Mouse (Mus musculus): ENCODE results near the gene Dhps. TPM values are rescaled to one million over a fixed set of nuclear protein-coding genes. Genes with fewer than 3 reads are reported as not detected.

Dhps gene
- 100 to 1,000 TPM in 1 of 2 experiments, 10 to 100 TPM in 1; 84.0 to 107 TPM for total RNA-seq (2023)

GRCm38 (mm10) chr8:85071514-85072281 lies at the start of gene Dhps:
Dhps (plus strand) TSS chr8:85071757.

GRCm38 (mm10) chr8:85025098-85025932 lies 46.2 kb upstream of the Dhps start, which contains the start of gene Asna1:
Asna1 (minus strand) TSS chr8:85025281.

GRCm38 (mm10) chr8:85026670-85027515 lies 44.7 kb upstream of the Dhps start, which contains the start of gene Trir:
Trir (plus strand) TSS chr8:85026823.

GRCm38 (mm10) chr8:85036718-85037365 lies 34.7 kb upstream of the Dhps start, which contains the start of gene Tnpo2:
Tnpo2 (plus strand) TSS chr8:85036915.

GRCm38 (mm10) chr8:85059879-85060616 lies 11.5 kb upstream of the Dhps start, which contains the start of gene Fbxw9:
Fbxw9 (plus strand) TSS chr8:85060055.

GRCm38 (mm10) chr8:85067982-85068381 lies 3.6 kb upstream of the Dhps start, which contains the start of gene Gm5741:
Gm5741 (minus strand) TSS chr8:85067982.

GRCm38 (mm10) chr8:85080532-85081215 lies 9.1 kb downstream of the Dhps start, which contains the start of gene Wdr83os:
Wdr83os (plus strand) TSS chr8:85080740.

GRCm38 (mm10) chr8:85081216-85081555 lies 9.6 kb downstream of the Dhps start, which contains the start of gene Wdr83:
Wdr83 (minus strand) TSS chr8:85081306.

GRCm38 (mm10) chr8:85083108-85083813 lies 11.7 kb downstream of the Dhps start, which contains the start of gene Man2b1:
Man2b1 (plus strand) TSS chr8:85083270.

GRCm38 (mm10) chr8:85122995-85123394 lies 51.4 kb downstream of the Dhps start, which contains the start of gene Zfp791:
Zfp791 (minus strand) TSS chr8:85123095.

Other genes with a start within 250 kb of the Dhps start
- 1 to 10 TPM; 4.3 TPM for gene Dand5, start 248.9 kb upstream of the Dhps start, total RNA-seq (2023)
- gene Gadd45gip1, start 240.2 kb upstream of the Dhps start, total RNA-seq (2023), result 10 to 100 TPM; 17.9 to 19.1 TPM
- gene Rad23a, start 231.1 kb upstream of the Dhps start, total RNA-seq (2023), result 10 to 100 TPM; 66.8 to 83.2 TPM
- 100 to 1,000 TPM; 469 to 498 TPM for gene Calr, start 224.8 kb upstream of the Dhps start, total RNA-seq (2023)
- gene Farsa, start 214.8 kb upstream of the Dhps start, total RNA-seq (2023), result 10 to 100 TPM; 82.8 to 83.0 TPM
- gene Syce2, start 199.6 kb upstream of the Dhps start, total RNA-seq (2023), result 1 to 10 TPM; 3.1 to 6.1 TPM
- 10 to 100 TPM; 24.0 to 27.5 TPM for gene Gcdh, start 177.8 kb upstream of the Dhps start, total RNA-seq (2023)
- gene Klf1, start 169.8 kb upstream of the Dhps start, total RNA-seq (2023), result 1 to 10 TPM; 1.5 to 3.6 TPM
- gene Dnase2a, start 163.2 kb upstream of the Dhps start, total RNA-seq (2023), result 10 to 100 TPM in 1 of 2 experiments, 1 to 10 TPM in 1; 7.9 to 10.2 TPM
- gene Mast1, start 134.4 kb upstream of the Dhps start, total RNA-seq (2023), result under 1 TPM; 0.24 to 0.41 TPM
- gene Rtbdn, start 124.8 kb upstream of the Dhps start, total RNA-seq (2023), result not detected
- gene Gm49661, start 102.3 kb upstream of the Dhps start, total RNA-seq (2023), result not detected
- gene Prdx2, start 102.2 kb upstream of the Dhps start, total RNA-seq (2023), result 10 to 100 TPM; 55.9 to 62.7 TPM
- gene Rnaseh2a, start 102.0 kb upstream of the Dhps start, total RNA-seq (2023), result 10 to 100 TPM; 29.4 to 43.7 TPM
- gene Junb, start 93.0 kb upstream of the Dhps start, total RNA-seq (2023), result 1,000 to 10,000 TPM in 1 of 2 experiments, 100 to 1,000 TPM in 1; 984 to 1,316 TPM
- 1 to 10 TPM; 3.6 to 4.5 TPM for gene Hook2, start 81.2 kb upstream of the Dhps start, total RNA-seq (2023)
- gene Best2, start 57.2 kb upstream of the Dhps start, total RNA-seq (2023), result not detected
- gene Asna1, start 46.5 kb upstream of the Dhps start, total RNA-seq (2023), result 10 to 100 TPM; 54.4 to 59.1 TPM
- gene Trir, start 44.9 kb upstream of the Dhps start, total RNA-seq (2023), result 100 to 1,000 TPM; 172 to 188 TPM
- 10 to 100 TPM; 69.8 to 78.0 TPM for gene Tnpo2, start 34.8 kb upstream of the Dhps start, total RNA-seq (2023)
- 10 to 100 TPM; 14.6 to 16.2 TPM for gene Fbxw9, start 11.7 kb upstream of the Dhps start, total RNA-seq (2023)
- gene Gm5741, start 3.8 kb upstream of the Dhps start, total RNA-seq (2023), result not detected
- gene Wdr83os, start 9.0 kb downstream of the Dhps start, total RNA-seq (2023), result 10 to 100 TPM; 54.2 to 62.3 TPM
- gene Wdr83, start 9.5 kb downstream of the Dhps start, total RNA-seq (2023), result 10 to 100 TPM; 13.1 to 20.0 TPM
- gene Man2b1, start 11.5 kb downstream of the Dhps start, total RNA-seq (2023), result 100 to 1,000 TPM; 108 to 116 TPM
- not detected for gene Zfp791, start 51.3 kb downstream of the Dhps start, total RNA-seq (2023)
- not detected for gene Cks1brt, start 80.2 kb downstream of the Dhps start, total RNA-seq (2023)
- not detected for gene Olfr371, start 154.2 kb downstream of the Dhps start, total RNA-seq (2023)
- 10 to 100 TPM; 40.1 to 49.5 TPM for gene Orc6, start 227.9 kb downstream of the Dhps start, total RNA-seq (2023)
- 10 to 100 TPM; 54.9 to 66.1 TPM for gene Vps35, start 228.0 kb downstream of the Dhps start, total RNA-seq (2023)

Data from T-cell, adult 66 days (primary cell).